30 mouse cellular contexts compared by ENCODE assay signal in the genomic region with DNA sequence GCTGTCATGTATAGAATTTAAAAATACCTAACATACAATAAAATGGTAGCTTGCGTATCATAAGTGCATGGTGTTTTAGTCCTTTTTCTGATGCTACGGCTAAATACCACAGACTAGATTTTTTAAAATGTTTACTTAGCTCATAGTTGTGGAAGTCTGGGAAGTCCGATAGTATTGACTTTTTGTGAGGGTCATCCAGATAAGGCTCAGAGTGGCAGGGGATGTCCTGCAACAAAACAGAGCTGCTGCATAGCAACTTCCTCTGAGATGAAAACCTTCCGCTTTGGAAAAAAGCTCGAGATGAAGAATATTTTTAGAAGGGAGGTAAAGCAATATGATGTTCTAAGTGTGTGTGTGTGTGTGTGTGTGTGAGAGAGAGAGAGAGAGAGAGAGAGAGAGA. TPM values are rescaled to one million over a fixed set of nuclear protein-coding genes. Genes with fewer than 3 reads are reported as not detected.
DNase-seq lines count a peak whose midpoint lies in the region; ATAC-seq lines count a peak whose summit lies in the region.
"Had no signal": no experiment of that assay in that cellular context is flagged by ENCODE, and none has a peak within 500 bp of the region (broad histone marks: within the 10 kb centered on the region; RNA-seq: fewer than 3 reads in every experiment).

No protein-coding gene starts in this region.

- peaks cover 23% of the 10 kb centered on the region for H3K4me1 ChIP-seq in heart, embryonic 13.5 days
- peaks cover 7% of the 10 kb centered on the region; the same call in 1 of the 2 replicates for H3K4me1 ChIP-seq in liver, embryonic 12.5 days
- H3K4me1 ChIP-seq in intestine, embryonic 16.5 days (ENCODE audit: control insufficient read depth, insufficient read depth, low read length) = no peaks in the 10 kb centered on the region; the same call in 1 of the 2 replicates
- no peaks in the 10 kb centered on the region; the same call in 1 of the 2 replicates for H3K4me1 ChIP-seq in liver, embryonic 16.5 days (ENCODE audit: control insufficient read depth, low read depth, low read length)
- no peaks in the 10 kb centered on the region for H3K4me1 ChIP-seq in midbrain, embryonic 16.5 days (ENCODE audit: control insufficient read depth, insufficient read depth, low read length)
- H3K4me1 ChIP-seq: embryonic facial prominence, embryonic 12.5 days; forebrain, embryonic 15.5 days; limb, embryonic 15.5 days had no signal

- peak overlapping the region; percentile 77 for H3K27ac ChIP-seq in heart, embryonic 13.5 days (replicated peaks)
- H3K27ac ChIP-seq in liver, embryonic 12.5 days = peak overlapping the region; percentile 66
- H3K27ac ChIP-seq in intestine, embryonic 16.5 days (ENCODE audit: low read length) = 0 out of 2 replicates have a peak overlapping the region, but pooled peaks have one; percentile 30
- H3K27ac ChIP-seq in liver, embryonic 16.5 days (ENCODE audit: low read length) = no peak overlapping the region
- H3K27ac ChIP-seq in midbrain, embryonic 16.5 days (ENCODE audit: low read length) = no peak overlapping the region
- H3K27ac ChIP-seq: embryonic facial prominence, embryonic 12.5 days; forebrain, embryonic 15.5 days; hindbrain, embryonic 13.5 days; limb, embryonic 15.5 days; macrophage; neural tube, embryonic 15.5 days had no signal

- no peaks in the 10 kb centered on the region for H3K9me3 ChIP-seq in heart, embryonic 13.5 days
- H3K9me3 ChIP-seq in liver, embryonic 12.5 days (replicated peaks) = no peaks in the 10 kb centered on the region
- H3K9me3 ChIP-seq in intestine, embryonic 16.5 days (ENCODE audit: control insufficient read depth, low read length) = no peaks in the 10 kb centered on the region
- no peaks in the 10 kb centered on the region for H3K9me3 ChIP-seq in liver, embryonic 16.5 days (replicated peaks; ENCODE audit: control insufficient read depth, low read length)
- H3K9me3 ChIP-seq in midbrain, embryonic 16.5 days (replicated peaks; ENCODE audit: control insufficient read depth, low read length, poor library complexity, severe bottlenecking) = no peaks in the 10 kb centered on the region
- H3K9me3 ChIP-seq: embryonic facial prominence, embryonic 12.5 days; forebrain, embryonic 15.5 days; hindbrain, embryonic 13.5 days; limb, embryonic 15.5 days; neural tube, embryonic 15.5 days had no signal

- ATAC-seq in heart, embryonic 13.5 days (ENCODE audit: extremely low read depth, insufficient number of reproducible peaks, low FRiP score, low TSS enrichment) = no peak
- ATAC-seq in liver, embryonic 12.5 days = no peak
- no peak for ATAC-seq in intestine, embryonic 16.5 days
- ATAC-seq in liver, embryonic 16.5 days (ENCODE audit: low read depth) = peak; percentile 50; the same call in 1 of the 2 replicates
- ATAC-seq in midbrain, embryonic 16.5 days = no peak
- ATAC-seq: CD4-positive, CD25-positive, alpha-beta regulatory T cell, adult 4 months; forebrain, embryonic 15.5 days had no signal

- H3K4me3 ChIP-seq in heart, embryonic 13.5 days = no peak overlapping the region
- H3K4me3 ChIP-seq in liver, embryonic 12.5 days = no peak overlapping the region
- H3K4me3 ChIP-seq in intestine, embryonic 16.5 days (ENCODE audit: low read length) = no peak overlapping the region
- no peak overlapping the region for H3K4me3 ChIP-seq in liver, embryonic 16.5 days (ENCODE audit: low read depth, low read length)
- no peak overlapping the region for H3K4me3 ChIP-seq in midbrain, embryonic 16.5 days (ENCODE audit: low read depth, low read length)
- H3K4me3 ChIP-seq: embryonic facial prominence, embryonic 12.5 days; forebrain, embryonic 15.5 days; hindbrain, embryonic 13.5 days; limb, embryonic 15.5 days; neural tube, embryonic 15.5 days had no signal

- H3K4me2 ChIP-seq in heart, embryonic 13.5 days = peak overlapping the region; percentile 20; the same call in 1 of the 2 replicates
- H3K4me2 ChIP-seq in liver, embryonic 12.5 days = peak overlapping the region; percentile 18; the same call in 1 of the 2 replicates
- no peak overlapping the region for H3K4me2 ChIP-seq in intestine, embryonic 16.5 days (ENCODE audit: low read depth, low read length)
- no peak overlapping the region for H3K4me2 ChIP-seq in liver, embryonic 16.5 days (ENCODE audit: low read depth, low read length)
- H3K4me2 ChIP-seq in midbrain, embryonic 16.5 days (ENCODE audit: low read length) = no peak overlapping the region
- H3K4me2 ChIP-seq: embryonic facial prominence, embryonic 12.5 days; forebrain, embryonic 15.5 days; hindbrain, embryonic 13.5 days; limb, embryonic 15.5 days; neural tube, embryonic 15.5 days had no signal

- no peak for DNase-seq in heart, adult 18-20 months
- no peak for DNase-seq in liver
- DNase-seq in adrenal gland, adult 2 months = no peak
- DNase-seq: adrenal gland, postnatal 25 days; cerebellum, adult 11-12 months; cerebellum, adult 9-11 months; embryo, embryonic 11 days; gastrocnemius, postnatal 25 days; heart, adult 11 months; kidney, adult 2 months; kidney, postnatal 4 days; layer of hippocampus, postnatal 36 days; left cerebral cortex, postnatal 4 days; lung, postnatal 10 days; midbrain, embryonic 14.5 days; right cerebral cortex, postnatal 25 days; thymus, postnatal 4 days had no signal

- H3K27me3 ChIP-seq in heart, embryonic 13.5 days (replicated peaks) = no peaks in the 10 kb centered on the region
- H3K27me3 ChIP-seq in liver, embryonic 12.5 days (replicated peaks) = no peaks in the 10 kb centered on the region
- no peaks in the 10 kb centered on the region for H3K27me3 ChIP-seq in intestine, embryonic 16.5 days (replicated peaks; ENCODE audit: control insufficient read depth, insufficient read depth, low read length)
- no peaks in the 10 kb centered on the region for H3K27me3 ChIP-seq in liver, embryonic 16.5 days (ENCODE audit: control insufficient read depth, insufficient read depth, low read depth, low read length)
- no peaks in the 10 kb centered on the region for H3K27me3 ChIP-seq in midbrain, embryonic 16.5 days (ENCODE audit: control insufficient read depth, insufficient read depth, low read depth, low read length)
- H3K27me3 ChIP-seq: embryonic facial prominence, embryonic 12.5 days; forebrain, embryonic 15.5 days; hindbrain, embryonic 13.5 days; limb, embryonic 15.5 days; neural tube, embryonic 15.5 days had no signal

- no peaks in the 10 kb centered on the region for H3K36me3 ChIP-seq in heart, embryonic 13.5 days
- H3K36me3 ChIP-seq in liver, embryonic 12.5 days = no peaks in the 10 kb centered on the region
- H3K36me3 ChIP-seq in intestine, embryonic 16.5 days (ENCODE audit: control insufficient read depth, insufficient read depth, low read length) = no peaks in the 10 kb centered on the region
- no peaks in the 10 kb centered on the region for H3K36me3 ChIP-seq in liver, embryonic 16.5 days (ENCODE audit: control insufficient read depth, insufficient read depth)
- no peaks in the 10 kb centered on the region for H3K36me3 ChIP-seq in midbrain, embryonic 16.5 days (ENCODE audit: control insufficient read depth, insufficient read depth, low read length)
- H3K36me3 ChIP-seq: embryonic facial prominence, embryonic 12.5 days; forebrain, embryonic 15.5 days; hindbrain, embryonic 13.5 days; limb, embryonic 15.5 days; neural tube, embryonic 15.5 days had no signal

- WGBS in heart, embryonic 13.5 days = 42% methylated on average over 5 of the region's 5 CpGs
- whole genome bisulfite sequencing in liver, embryonic 12.5 days (ENCODE audit: insufficient replicate concordance) = 40% methylated on average over 5 of the region's 5 CpGs
- 39% methylated on average over 5 of the region's 5 CpGs for WGBS in intestine, embryonic 16.5 days
- 27% methylated on average over 5 of the region's 5 CpGs for WGBS in liver, embryonic 16.5 days (ENCODE audit: insufficient replicate concordance)
- WGBS in midbrain, embryonic 16.5 days = 89% methylated on average over 5 of the region's 5 CpGs

- peak overlapping the region; percentile 64; the same call in 1 of the 2 replicates for H3K9ac ChIP-seq in heart, embryonic 13.5 days
- no peak overlapping the region for H3K9ac ChIP-seq in liver, embryonic 12.5 days
- H3K9ac ChIP-seq in intestine, embryonic 16.5 days (ENCODE audit: low read depth, low read length) = no peak overlapping the region
- no peak overlapping the region for H3K9ac ChIP-seq in liver, embryonic 16.5 days (ENCODE audit: low read depth, low read length)
- H3K9ac ChIP-seq in midbrain, embryonic 16.5 days (ENCODE audit: low read depth, low read length) = no peak overlapping the region
- H3K9ac ChIP-seq: embryonic facial prominence, embryonic 12.5 days; forebrain, embryonic 15.5 days; hindbrain, embryonic 13.5 days; limb, embryonic 15.5 days; neural tube, embryonic 15.5 days had no signal

RNA-seq across cellular contexts. Expression of a gene that starts 11.2 kb away (rescaled TPM):
- 110 and 111 TPM in 2 replicates for polyA plus RNA-seq in heart, embryonic 13.5 days (2015; fragmentation: Nextera tagmentation; extraction: Ambion mirVana)
- 1 to 10 TPM; 3.7 to 5.0 TPM for total RNA-seq in heart, adult 18-20 months (2021)
- 43.1 and 45.1 TPM in 2 replicates for polyA plus RNA-seq in liver, embryonic 12.5 days (2016; fragmentation: Nextera tagmentation; extraction: Ambion mirVana)
- polyA plus RNA-seq in intestine, embryonic 16.5 days (2015; fragmentation: Nextera tagmentation; extraction: Ambion mirVana) = 31.9 and 32.8 TPM in 2 replicates
- polyA plus RNA-seq in liver, embryonic 16.5 days (2015; fragmentation: Nextera tagmentation; extraction: Ambion mirVana) = 78.4 and 83.8 TPM in 2 replicates
- 1 to 10 TPM; 4.3 to 7.2 TPM for total RNA-seq in adrenal gland, adult 2 months (2021)
- polyA plus RNA-seq in adrenal gland, adult 2 months (2012; rRNA removed) = 0.90 and 1.8 TPM in 2 replicates
- 4.1 and 4.2 TPM in 2 replicates for polyA plus RNA-seq in midbrain, embryonic 16.5 days (2015; fragmentation: Nextera tagmentation; extraction: Ambion mirVana)
- total RNA-seq: megakaryocyte-erythroid progenitor cell, adult 5-6 weeks had no signal
- polyA plus RNA-seq: CD4-positive, CD25-positive, alpha-beta regulatory T cell, adult 4 months; macrophage had no signal

Comparison
In these comparisons a context has a peak if more than half of its experiments do, and no peak if none do; other contexts are left out.
1. H3K27ac ChIP-seq: peak in heart, embryonic 13.5 days (single experiment), liver, embryonic 12.5 days (single experiment) and intestine, embryonic 16.5 days (single experiment); none in liver, embryonic 16.5 days (single experiment) and midbrain, embryonic 16.5 days (single experiment).
2. H3K4me2 ChIP-seq: peak in heart, embryonic 13.5 days (single experiment) and liver, embryonic 12.5 days (single experiment); none in intestine, embryonic 16.5 days (single experiment), liver, embryonic 16.5 days (single experiment) and midbrain, embryonic 16.5 days (single experiment).